Mouse (Mus musculus) cerebellum, adult 11 months (tissue): Measurements from ENCODE around the gene Gm45717.

Experiments used
- DNase-seq: peaks from one replicate; pipeline ENCODE4 v3.0.0; 2022

Gm45717 gene

DNA sequence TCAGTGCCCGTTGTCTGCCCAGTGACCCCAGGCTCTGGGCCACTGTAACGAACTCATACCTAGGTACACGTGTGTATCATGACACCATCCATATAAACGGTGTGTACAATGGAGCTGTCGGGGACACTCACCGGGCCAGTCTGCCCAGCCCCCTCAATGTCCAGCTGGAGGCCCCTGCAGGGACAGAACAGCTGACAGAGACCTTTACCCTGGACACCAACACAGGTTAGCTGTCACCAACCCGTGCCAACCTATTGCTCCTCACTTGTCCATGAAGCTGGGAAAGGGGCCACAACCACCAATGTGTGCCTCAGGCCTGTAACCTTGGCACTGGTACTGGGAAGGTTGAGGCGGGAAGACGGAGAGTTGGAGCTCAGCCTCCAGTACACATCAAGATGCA is 13.4 kb downstream of the Gm45717 start:
- DNase-seq, result no peak

DNA sequence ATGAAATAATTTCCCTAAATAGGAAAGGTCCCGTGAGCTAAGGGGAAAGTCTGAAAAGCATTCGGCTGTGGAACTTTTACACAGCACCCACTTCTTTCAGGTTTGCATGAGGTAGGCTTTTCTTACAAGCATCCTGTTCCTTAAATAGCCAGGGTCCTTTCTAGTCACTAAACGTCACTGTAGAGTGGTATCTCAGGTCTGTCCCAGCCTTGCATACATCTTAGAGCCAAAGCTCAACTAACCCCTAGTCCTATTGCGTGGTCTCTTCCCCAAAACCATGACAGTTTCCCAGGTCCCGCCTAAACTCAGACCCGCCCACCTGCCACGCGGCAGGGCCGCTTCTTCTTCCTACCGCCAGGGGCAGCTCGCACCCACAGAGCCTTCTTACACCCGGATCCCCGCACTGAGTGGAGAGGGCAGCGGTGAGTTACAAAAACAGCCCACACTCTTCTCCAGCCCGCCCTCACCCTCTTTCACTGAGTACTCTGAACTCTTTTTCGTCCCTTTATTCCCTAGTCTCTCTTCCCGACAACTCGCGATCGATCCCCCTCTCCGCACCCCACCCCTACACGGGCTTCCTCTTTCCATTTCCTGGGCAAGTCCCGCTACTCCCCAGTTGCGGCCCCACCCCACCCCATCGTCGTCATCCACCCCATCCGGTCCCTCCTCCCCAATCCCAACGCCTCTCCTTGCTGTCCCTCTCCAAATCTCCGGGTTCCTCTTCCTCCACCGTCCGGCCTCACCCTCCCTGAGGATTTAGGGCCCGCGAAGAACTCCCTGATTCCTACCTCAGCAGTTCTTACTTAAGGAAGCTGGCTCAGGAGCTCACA is 14.3 kb downstream of the Gm45717 start, which contains the start of gene Pgghg:
Gene Pgghg (plus strand): TSS at position 170 of the 830 bp plus-strand sequence.
- DNase-seq, result peak; percentile 31

DNA sequence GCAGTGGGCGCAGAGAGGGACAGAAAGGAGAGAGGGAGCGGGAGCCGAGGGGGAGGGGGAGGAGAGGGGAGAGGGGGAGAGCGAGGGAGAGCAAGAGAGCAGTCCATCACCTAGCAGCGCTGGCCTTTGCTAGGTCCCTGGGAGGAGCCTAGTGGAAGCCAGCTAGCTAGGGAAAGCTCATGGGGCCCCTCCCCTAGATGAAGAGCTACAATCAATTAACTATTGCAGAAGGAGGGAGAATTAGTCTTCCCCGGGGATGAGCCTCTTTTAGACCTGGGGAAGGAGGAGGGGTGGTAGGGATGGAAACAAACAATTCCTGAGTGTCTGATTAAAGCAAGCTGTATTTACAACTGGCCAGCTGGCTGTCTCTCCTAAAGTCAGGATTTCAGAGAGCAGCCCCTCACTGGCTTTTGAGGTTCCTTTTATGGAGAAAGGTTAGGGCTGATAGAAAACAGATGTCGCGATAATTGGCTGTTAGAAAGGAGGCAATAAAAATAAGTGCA is 16.0 kb downstream of the Gm45717 start:
- DNase-seq, result no peak

DNA sequence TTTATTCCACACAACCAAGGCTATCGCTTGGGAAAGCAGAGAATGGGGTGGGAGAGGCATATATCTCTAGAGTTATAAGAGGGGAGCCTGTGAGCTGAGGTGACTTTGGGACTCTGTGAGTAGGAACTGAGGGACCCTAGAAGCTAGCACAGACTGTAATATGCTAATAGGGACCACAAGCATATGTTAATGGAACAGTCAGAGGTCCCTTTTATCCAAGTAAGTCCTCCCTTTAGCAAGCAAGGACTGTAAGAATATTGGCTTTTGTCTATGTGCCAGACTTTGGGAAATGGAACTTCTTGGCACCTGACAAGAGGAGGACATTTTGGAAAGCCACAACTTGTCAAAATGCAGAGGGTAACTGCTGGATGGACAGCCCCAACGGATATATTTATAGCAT is 16.8 kb downstream of the Gm45717 start:
- DNase-seq, result no peak

DNA sequence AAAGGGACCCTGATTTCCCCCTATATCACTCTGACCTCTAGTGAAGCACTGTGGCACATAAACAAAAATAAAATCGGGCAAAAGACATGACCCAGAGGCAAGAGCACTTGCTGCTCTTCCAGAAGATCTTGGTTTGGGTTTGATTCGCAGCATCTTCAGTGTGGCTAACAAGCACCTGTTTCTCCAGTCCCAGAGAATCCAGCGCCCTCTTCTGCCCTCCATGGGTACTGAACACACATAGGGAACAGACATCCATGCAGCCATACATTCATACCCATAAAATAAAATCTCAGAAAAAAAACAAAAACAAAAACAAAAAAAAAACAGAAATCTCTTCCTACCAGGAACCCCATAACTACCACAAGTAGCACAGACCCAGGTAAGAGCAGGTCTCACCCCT is 17.3 kb downstream of the Gm45717 start:
- no peak for DNase-seq

DNA sequence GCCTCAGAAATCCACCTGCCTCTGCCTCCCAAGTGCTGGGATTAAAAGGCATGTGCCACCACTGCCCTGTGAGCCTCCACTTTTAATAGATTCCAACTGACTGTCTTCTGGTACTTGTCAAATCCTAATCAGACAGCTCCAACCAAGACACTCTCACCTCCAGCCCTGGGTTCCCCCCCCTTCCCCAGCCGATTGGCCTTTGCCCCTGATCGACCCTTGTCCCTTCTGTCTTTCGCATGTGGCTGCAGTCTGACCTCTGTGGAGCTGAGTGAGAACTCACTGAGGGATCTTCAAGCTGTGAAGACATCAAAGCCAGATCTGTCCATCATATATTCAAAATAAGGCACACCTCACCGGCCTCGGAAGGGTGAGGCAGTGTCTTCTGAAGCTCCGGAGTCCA is 28.6 kb downstream of the Gm45717 start:
- DNase-seq, result no peak

DNA sequence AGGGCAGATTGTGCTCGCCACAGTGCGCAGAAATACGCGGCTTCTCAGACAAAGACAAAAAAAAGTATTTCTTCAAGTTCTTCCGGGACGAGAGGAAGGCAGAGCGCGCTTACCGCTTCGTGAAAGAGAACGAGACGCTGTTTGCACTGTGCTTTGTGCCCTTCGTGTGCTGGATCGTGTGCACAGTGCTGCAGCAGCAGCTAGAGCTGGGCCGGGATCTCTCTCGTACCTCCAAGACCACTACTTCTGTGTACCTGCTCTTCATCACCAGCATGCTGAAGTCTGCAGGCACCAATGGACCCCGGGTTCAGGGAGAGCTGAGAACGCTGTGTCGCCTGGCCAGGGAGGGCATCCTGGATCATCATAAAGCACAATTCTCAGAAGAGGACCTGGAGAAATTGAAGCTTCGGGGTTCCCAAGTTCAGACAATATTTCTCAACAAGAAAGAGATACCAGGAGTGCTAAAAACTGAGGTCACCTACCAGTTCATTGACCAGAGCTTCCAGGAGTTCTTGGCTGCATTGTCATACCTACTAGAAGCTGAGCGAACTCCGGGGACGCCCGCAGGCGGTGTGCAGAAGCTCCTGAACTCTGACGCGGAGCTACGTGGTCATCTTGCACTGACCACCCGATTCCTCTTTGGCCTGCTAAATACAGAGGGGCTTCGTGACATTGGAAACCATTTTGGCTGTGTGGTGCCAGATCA is 32.5 kb downstream of the Gm45717 start:
- DNase-seq, result no peak

DNA sequence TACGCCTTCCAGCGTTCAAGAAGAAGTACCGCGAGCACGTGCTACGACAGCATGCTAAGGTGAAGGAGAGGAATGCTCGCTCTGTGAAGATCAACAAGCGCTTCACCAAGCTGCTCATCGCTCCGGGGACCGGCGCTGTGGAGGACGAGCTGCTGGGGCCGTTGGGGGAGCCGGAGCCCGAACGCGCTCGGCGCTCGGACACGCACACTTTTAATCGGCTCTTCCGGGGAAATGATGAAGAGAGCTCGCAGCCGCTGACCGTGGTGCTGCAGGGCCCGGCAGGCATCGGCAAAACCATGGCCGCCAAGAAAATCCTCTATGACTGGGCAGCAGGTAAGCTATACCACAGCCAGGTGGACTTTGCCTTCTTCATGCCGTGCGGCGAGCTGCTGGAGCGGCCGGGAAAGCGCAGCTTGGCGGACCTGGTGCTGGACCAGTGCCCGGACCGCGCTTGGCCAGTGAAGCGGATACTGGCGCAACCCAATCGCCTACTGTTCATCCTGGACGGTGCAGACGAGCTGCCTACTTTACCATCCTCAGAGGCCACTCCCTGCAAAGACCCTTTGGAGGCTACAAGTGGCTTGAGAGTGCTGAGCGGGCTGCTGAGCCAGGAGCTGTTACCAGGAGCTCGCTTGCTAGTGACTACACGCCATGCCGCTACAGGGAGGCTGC is 33.2 kb downstream of the Gm45717 start:
- peak; percentile 80 for DNase-seq

DNA sequence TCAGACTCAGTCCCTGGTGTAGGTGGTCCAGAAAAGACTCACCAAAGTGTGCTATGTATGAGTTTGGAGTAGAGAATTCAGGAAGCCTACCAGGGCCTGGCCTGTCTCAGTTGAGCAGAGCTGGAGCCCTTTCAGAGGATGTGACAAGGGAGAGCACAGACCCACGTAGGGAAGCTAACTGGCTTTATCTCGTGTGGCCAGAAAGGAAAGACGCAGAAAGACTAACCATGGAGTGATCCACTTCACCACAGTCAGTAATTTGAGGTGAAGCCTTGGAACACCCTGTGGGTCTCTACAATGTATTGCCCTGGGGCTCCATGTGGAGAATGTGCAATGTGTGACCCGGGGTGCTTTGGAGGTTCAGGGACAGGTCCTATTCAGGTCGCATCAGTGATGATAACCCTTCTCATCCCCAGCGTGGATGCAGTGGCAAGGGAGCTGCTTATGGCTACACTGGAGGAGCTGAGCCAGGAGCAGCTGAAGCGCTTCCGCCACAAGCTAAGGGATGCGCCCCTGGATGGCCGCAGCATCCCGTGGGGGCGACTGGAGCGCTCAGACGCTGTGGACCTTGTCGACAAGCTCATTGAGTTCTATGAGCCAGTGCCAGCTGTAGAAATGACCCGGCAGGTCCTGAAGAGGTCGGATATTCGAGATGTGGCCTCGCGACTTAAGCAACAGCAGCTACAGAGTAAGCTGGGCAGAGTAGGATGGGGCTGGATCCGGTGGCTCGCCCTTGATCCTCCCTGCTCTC is 34.3 kb downstream of the Gm45717 start:
- no peak for DNase-seq

DNA sequence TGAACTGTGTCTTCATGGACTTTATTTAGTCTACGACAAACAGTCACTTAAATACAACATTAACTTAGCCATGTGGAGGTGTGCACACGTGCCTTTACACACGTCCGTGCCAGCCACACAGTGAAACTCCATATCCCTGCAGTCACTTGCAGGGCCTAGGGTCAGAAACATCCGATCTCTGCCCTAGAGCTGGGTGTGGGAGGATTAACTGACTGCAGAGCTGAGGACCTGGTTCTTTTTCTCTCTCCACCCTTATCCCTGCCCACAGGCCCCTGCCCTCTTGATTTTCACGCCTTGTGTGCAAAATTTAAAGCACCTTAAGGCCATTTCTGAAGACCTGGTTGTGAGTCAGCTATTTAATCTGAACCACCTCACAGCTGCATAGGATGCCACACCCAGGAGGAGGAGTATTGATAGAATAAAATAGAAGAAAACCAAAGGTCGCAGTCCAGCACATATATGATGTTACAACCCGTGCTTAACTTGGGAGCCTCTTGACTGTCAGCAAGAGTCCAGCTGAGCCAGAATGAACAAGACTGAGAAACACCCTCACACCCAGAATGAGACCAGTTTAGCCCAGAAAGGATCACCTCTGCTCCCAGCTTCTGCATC is 35.2 kb downstream of the Gm45717 start, which contains the start of gene Nlrp6:
Gene Nlrp6 (plus strand): TSS at position 485 of the 612 bp plus-strand sequence.
- DNase-seq, result no peak

DNA sequence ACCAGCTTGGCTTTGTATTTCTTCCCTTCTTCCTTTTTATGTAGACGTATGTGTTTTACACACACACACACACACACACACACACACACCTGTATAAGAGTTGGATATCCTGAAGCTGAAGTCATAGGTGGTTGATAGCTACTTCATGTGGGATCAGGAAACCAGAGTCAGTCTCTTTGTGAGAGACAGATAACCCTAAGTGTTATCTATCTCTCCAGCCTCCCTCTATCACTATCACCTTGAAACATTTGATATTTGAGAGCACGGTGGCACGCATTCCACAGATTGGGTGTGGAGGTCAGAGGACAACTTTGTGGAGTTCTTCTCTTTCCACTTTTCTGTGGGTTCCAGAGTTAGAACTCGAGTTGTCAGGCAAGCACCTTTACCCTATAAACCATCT is 35.8 kb downstream of the Gm45717 start:
- no peak for DNase-seq

DNA sequence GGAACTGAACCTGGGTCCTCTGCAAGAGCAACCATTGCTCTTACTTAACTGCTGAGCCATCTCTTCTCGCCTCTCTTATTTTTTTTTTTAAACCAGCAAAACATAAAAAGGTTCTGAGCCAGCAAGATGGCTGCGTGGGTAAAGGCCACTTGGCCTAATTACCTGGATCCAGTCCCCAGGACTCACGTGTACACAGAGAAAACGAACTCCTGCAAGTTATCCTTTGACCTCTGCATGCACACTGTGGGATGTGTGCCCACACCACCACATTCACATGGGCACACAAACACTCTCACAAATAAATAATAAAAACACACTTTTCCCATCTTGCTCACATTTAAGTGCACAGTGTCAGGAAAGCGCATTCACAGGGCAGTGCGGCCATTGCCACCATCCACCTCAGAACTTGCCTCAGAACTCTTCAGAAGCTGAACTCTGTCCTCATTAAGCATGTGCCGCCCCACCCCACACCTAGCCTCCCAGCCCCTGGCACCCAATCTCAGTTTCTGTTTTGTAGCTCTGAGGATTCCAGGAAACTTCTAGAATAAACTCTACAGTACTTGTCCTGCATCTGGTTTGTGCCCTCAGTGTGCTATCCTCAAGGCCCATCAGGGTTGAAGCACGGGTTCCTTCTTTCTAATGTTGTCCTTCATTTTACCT is 41.6 kb downstream of the Gm45717 start:
- no peak for DNase-seq

DNA sequence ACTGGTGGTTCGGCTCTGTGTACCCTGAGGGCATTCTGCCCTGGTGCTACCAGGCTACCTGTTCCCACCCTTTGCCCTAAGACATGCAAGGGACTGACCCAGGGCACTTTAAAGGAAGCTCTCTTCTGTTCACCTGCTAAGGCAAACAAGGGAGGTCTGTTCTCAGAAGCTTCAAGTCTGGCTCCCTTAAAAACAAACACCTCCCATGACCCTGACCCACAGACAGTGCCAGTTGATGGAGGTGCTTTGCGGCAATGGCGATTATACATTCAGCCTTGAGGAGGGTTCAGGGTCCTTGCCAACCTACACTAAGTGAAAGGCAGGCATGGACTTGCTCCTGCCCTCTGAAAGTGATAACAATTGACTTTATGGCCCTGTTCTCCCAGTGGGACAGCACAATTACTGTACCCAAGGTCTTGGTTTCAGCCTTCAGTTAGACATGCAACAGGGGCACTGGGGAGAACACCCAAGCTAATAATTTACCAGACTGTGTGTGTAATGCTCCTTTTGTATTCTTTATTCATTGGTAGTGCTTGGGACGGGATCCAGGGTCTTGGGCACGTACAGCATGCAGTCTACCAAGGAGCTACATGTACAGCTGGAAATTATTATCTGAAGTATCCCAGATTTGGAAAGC is 42.8 kb downstream of the Gm45717 start:
- no peak for DNase-seq

DNA sequence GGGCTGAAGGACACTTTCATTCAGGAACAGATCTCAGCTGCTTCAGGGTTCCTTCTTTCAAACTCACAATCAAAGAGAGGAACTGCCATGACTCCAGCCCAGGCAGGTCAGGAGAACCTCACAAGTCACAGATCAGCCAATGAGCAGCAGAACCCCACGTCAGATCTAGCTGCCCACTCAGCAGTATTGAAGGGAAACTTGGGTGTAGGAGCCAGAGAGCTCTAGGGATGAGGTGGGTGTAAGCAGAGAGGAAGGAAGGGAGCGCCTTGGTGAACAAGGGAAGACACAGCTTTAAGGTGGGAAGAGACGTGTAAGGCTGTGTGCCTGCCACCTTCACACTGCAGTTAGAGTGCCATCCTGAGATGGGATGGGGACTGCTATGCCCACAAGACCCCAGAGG is 43.4 kb downstream of the Gm45717 start:
- DNase-seq, result no peak

DNA sequence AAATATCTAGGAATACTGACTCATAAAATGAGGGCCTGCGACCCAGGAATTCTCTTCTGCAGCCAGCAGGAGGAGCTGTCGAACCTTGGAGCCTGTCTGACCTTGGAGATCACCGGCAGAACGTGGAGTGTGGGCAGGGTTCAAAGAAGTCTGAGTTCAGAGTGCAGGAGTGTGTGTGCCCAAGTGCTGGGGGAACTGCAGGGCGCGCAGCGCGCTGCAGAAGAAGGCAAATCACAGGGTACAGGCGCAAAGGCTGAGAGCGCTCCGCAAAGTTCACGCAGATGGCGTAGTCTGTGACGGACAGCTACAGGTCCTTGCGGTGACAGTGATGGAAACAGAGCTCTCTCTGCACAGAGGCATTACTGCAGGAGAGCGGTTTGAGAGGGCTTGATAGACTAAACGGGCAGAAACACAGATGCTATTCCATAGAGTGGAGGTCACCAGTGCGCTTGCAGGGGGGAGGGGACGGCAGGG is 47.1 kb downstream of the Gm45717 start:
- peak; percentile 52 for DNase-seq

DNA sequence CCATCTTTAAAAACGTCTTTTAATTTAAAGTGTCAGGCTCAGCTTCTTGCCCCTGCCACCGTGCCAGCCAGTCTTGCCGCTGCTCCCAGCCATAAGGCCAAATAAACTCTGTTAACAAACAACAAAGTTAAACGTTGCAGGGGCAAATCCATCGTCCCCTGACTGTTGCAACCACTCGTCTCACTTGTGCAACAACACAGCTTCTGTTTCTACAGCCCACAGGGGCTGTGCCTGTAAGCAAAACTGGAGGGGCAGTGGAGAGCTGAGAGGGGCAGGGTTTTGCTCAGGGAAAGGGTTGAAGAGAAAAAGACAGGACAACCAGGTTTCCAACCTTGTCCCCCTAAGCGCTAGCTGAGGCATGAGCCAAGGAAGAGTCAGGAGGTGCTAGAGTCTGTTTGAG is 47.6 kb downstream of the Gm45717 start:
- no peak for DNase-seq

DNA sequence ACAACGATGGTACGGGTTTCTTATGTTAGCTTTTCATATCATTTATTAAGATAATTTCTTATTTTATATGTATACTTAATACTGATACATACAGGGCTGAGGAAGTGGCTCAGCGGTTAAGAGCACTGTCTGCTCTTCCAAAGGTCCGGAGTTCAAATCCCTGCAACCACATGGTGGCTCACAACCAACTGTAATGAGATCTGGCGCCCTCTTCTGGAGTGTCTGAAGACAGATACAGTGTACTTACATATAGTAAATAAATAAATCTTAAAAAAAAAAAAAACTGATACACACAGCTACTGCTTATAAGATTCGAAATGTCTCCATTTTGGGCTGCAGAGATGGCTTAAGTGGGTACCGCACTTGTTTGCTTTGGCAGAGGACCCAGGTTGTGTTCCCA is 48.0 kb downstream of the Gm45717 start:
- no peak for DNase-seq

DNA sequence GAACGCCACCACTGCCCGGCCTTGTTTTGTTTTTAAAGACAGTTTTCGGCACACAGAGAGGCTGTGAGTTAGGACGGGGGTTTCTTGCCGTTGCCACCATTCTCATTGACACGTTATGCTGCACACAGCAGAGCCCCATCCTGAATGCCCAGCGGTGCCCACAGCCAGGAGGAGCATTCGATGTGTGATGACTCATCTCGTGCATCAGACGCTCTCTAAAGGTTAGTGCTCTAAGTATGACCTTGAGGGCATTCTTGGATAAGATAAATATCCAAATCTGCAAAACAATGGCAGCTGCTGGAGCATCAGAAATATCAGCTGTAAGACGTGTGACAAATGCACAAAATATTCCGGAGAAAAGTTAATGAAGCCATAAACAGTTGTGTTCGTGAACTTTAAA is 48.6 kb downstream of the Gm45717 start:
- no peak for DNase-seq

DNA sequence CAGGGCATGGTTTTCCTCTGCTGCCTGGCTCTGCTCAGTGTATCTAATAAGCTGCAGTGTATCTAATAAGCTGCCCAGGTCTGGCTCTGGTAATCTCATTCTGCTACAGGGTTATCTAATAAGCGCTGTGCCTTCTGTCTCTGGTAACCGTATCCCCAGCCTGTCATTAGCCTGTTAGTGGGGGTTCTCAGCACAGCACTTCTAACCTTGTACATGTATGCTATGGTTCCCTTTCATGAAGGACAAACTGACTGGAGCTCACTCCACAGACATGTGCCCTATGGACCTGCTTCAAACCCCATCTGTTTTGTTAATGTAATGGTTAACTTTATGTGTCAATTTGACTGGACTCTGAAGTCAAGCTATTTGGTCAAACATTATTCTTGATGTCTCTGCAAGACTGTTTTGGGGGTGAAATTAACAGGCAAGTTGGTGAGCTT is 50.1 kb downstream of the Gm45717 start:
- no peak for DNase-seq

DNA sequence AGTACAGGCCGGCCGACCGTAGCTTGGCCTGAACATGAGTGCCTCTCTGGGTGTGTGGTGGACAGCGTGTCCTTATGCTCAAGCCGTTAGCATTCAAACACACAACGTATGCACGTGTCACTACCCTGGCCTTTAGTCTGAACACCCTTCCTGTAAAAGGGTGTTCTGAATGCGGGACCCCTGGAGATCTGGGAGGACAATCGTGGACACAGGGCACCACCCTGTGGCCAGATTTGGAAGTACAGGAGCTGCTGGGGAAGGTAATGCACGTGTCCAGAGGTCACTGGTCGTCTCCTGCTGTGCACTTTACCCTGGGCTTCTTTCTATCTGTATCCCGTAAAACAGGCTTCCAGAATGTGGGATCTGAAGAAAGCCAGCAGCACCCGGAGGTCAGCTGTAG is 52.5 kb downstream of the Gm45717 start:
- peak; percentile 63 for DNase-seq
